Mouse (Mus musculus) stomach, adult 2 months (tissue): ENCODE data around the gene Rassf2. TPM values are rescaled to one million over a fixed set of nuclear protein-coding genes. Genes with fewer than 3 reads are reported as not detected.

Experiments
- polyA plus RNA-seq: library from polyadenylated mRNA; depleted of rRNA; stranded (reverse); fragments of >200 nt; gene quantifications from 2 replicates; pipeline ENCODE4 v1.2.3, GENCODE M21; 2012; rRNA removed

Rassf2 gene
- 5.8 and 8.0 TPM in 2 replicates for polyA plus RNA-seq

GRCm38 (mm10) chr2:132029646-132030417 is at the start of gene Rassf2:
TSS of gene Rassf2 (minus strand) at chr2:132030258.

GRCm38 (mm10) chr2:131950598-131951095 is 79.4 kb downstream of the Rassf2 start, which contains the start of gene Prnd:
TSS of gene Prnd (plus strand) at chr2:131950861.

Other genes starting within 250 kb of the Rassf2 start
- gene Erv3, start 170.5 kb downstream of the Rassf2 start, polyA plus RNA-seq, result 0.04 TPM in 2 replicates
- gene Prnp, start 120.3 kb downstream of the Rassf2 start, polyA plus RNA-seq, result 28.9 and 29.9 TPM in 2 replicates
- gene Prn, start 120.3 kb downstream of the Rassf2 start, polyA plus RNA-seq, result not detected in 2 replicates
- 2.9 and 4.9 TPM in 2 replicates for gene Prnd, start 79.4 kb downstream of the Rassf2 start, polyA plus RNA-seq
- 4.6 and 6.8 TPM in 2 replicates for gene Slc23a2, start 114.8 kb upstream of the Rassf2 start, polyA plus RNA-seq
- gene Tmem230, start 217.5 kb upstream of the Rassf2 start, polyA plus RNA-seq, result 36.9 and 101 TPM in 2 replicates
- 24.0 and 28.7 TPM in 2 replicates for gene Pcna, start 223.1 kb upstream of the Rassf2 start, polyA plus RNA-seq
- 9.5 and 10.7 TPM in 2 replicates for gene Cds2, start 232.9 kb upstream of the Rassf2 start, polyA plus RNA-seq